Mouse (Mus musculus): ENCODE results near the gene Pfpl. TPM values are rescaled to one million over a fixed set of nuclear protein-coding genes. Genes with fewer than 3 reads are reported as not detected.

The Pfpl gene
- polyA plus RNA-seq, 1 experiment from 2014 or later, result not detected

DNA sequence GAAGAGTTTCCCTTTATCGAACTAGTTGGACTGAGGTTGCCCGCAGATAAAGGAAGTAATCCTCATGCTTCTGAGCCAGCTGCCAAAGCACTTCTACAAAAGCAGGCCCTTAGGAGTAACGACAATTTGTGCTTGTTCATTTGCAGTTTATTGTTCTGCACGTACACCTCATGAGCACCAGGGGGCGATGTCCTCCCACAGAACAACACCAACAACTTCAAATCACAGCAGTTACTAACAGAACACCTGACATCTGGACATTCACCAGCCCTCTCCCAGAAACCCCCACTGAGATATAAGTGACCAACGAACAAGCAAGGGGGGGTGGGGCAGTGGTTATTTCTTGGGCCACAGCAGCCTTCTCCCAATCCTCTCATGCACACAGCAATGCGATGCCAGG is 38.5 kb downstream of the Pfpl start:
- Histone ChIP-seq H3K36me3 (replicated peaks; ENCODE audit: control insufficient read depth, insufficient read depth, low read depth, low read length) (no peaks in the 10 kb centered on the region), H3K27ac (replicated peaks; ENCODE audit: low read depth, low read length) (no peak overlapping the region), H3K9me3 (replicated peaks; ENCODE audit: control insufficient read depth, low read length) (no peaks in the 10 kb centered on the region), H3K9ac (replicated peaks; ENCODE audit: low read length) (no peak overlapping the region), H3K4me2 (ENCODE audit: low read depth, low read length) (no peak overlapping the region), H3K27me3 (ENCODE audit: control insufficient read depth, insufficient read depth, low read length) (no peaks in the 10 kb centered on the region), H3K4me3 (ENCODE audit: low read depth, low read length) (no peak overlapping the region), H3K4me1 (ENCODE audit: control insufficient read depth, insufficient read depth, low read length) (no peaks in the 10 kb centered on the region)
- peak; percentile 53; the same call in 1 of the 2 replicates for ATAC-seq (replicated peaks; ENCODE audit: insufficient number of reproducible peaks, low FRiP score, low TSS enrichment, low read depth)
- DNase-seq (ENCODE audit: low spot score), result peak; percentile 55
- WGBS, result 37% methylated on average over 7 of the region's 7 CpGs

DNA sequence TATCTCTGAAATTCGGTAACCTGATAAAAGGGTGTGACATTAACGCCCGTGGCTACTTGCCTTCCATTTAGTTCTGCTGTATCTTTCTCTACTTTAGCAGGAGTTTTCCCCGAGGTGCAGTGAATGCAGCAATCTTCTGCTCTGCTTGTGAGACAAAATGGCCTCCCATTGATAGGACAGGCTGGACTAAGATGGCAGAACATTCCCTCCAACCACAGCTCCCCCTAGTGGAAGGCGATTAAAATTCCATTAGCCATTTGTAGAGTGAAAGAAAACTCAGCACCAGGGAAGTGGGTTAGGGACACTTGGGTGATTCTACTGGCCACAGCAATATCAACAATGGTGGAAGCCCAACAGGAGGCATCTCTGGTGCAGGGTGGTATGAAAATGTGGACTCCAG is 39.7 kb downstream of the Pfpl start:
- H3K4me2 ChIP-seq (ENCODE audit: low read depth, low read length), result no peak overlapping the region
- H3K9ac ChIP-seq (replicated peaks; ENCODE audit: low read length), result no peak overlapping the region
- ATAC-seq (replicated peaks; ENCODE audit: insufficient number of reproducible peaks, low FRiP score, low TSS enrichment, low read depth), result no peak
- no peaks in the 10 kb centered on the region for H3K36me3 ChIP-seq (replicated peaks; ENCODE audit: control insufficient read depth, insufficient read depth, low read depth, low read length)
- WGBS, result 85% methylated on average over 5 of the region's 5 CpGs
- no peaks in the 10 kb centered on the region for H3K27me3 ChIP-seq (ENCODE audit: control insufficient read depth, insufficient read depth, low read length)
- H3K9me3 ChIP-seq (replicated peaks; ENCODE audit: control insufficient read depth, low read length), result no peaks in the 10 kb centered on the region
- no peaks in the 10 kb centered on the region for H3K4me1 ChIP-seq (ENCODE audit: control insufficient read depth, insufficient read depth, low read length)
- peak; percentile 46 for DNase-seq (ENCODE audit: low spot score)
- no peak overlapping the region for H3K27ac ChIP-seq (replicated peaks; ENCODE audit: low read depth, low read length)
- no peak overlapping the region for H3K4me3 ChIP-seq (ENCODE audit: low read depth, low read length)

DNA sequence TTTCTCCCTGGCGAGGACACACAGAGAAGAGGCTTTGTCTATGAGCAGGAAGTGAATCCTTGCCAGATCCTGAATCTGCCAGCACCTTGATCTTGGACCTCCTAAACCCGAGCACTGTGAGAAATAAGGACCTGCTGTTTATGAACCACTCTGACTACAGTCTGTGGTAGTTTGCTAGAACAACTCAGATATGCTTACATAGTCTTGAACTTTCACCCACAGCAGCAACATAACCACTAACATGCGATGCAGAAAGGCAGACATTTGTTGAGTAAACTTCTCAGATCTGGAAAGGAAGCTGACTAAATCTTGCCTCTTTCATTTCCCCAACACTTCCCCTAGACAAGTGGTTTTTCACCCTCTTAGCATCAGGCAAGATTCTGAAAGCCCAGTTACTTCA is 44.2 kb downstream of the Pfpl start:
- Histone ChIP-seq H3K4me2 (ENCODE audit: low read depth, low read length) (no peak overlapping the region), H3K27ac (replicated peaks; ENCODE audit: low read depth, low read length) (no peak overlapping the region), H3K9me3 (replicated peaks; ENCODE audit: control insufficient read depth, low read length) (no peaks in the 10 kb centered on the region), H3K27me3 (ENCODE audit: control insufficient read depth, insufficient read depth, low read length) (no peaks in the 10 kb centered on the region), H3K9ac (replicated peaks; ENCODE audit: low read length) (no peak overlapping the region), H3K4me1 (ENCODE audit: control insufficient read depth, insufficient read depth, low read length) (no peaks in the 10 kb centered on the region), H3K36me3 (replicated peaks; ENCODE audit: control insufficient read depth, insufficient read depth, low read depth, low read length) (no peaks in the 10 kb centered on the region), H3K4me3 (ENCODE audit: low read depth, low read length) (no peak overlapping the region)
- ATAC-seq (replicated peaks; ENCODE audit: insufficient number of reproducible peaks, low FRiP score, low TSS enrichment, low read depth), result no peak
- WGBS, result 63% methylated on average over 3 of the region's 3 CpGs
- no peak for DNase-seq (ENCODE audit: low spot score)

DNA sequence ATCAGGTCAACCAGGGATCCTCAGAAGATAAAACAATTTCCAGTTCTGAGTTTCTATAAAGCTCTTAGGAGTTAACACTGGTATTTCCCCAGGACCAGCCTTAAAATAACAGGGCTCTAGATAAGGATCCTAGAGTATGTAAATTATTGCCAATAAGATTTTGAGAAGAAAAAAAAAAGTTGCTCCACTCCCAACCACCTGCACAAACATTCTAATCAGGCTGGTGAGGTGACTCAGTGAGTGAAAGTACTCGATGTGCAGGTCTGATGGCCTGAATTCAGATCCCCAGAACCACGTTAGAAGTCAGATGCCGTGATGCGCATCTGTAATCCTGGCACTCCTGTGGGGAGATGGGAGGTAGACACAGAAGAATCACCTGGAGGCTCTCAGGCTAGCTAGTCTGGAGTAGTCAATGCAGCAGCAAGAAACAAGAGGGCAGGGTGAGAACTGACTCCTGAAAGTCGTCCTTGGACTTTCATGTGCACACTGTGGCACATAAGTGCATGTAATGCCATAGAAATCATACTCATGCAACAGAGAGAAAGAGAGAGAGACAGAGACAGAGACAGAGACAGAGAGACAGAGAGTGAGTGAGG is 44.8 kb downstream of the Pfpl start:
- Histone ChIP-seq H3K36me3 (replicated peaks; ENCODE audit: control insufficient read depth, insufficient read depth, low read depth, low read length) (no peaks in the 10 kb centered on the region), H3K27ac (replicated peaks; ENCODE audit: low read depth, low read length) (no peak overlapping the region), H3K9me3 (replicated peaks; ENCODE audit: control insufficient read depth, low read length) (no peaks in the 10 kb centered on the region), H3K27me3 (ENCODE audit: control insufficient read depth, insufficient read depth, low read length) (no peaks in the 10 kb centered on the region), H3K9ac (replicated peaks; ENCODE audit: low read length) (no peak overlapping the region), H3K4me2 (ENCODE audit: low read depth, low read length) (no peak overlapping the region), H3K4me3 (ENCODE audit: low read depth, low read length) (no peak overlapping the region), H3K4me1 (ENCODE audit: control insufficient read depth, insufficient read depth, low read length) (no peaks in the 10 kb centered on the region)
- DNase-seq (ENCODE audit: low spot score) (no peak), ATAC-seq (replicated peaks; ENCODE audit: insufficient number of reproducible peaks, low FRiP score, low TSS enrichment, low read depth) (no peak)
- 79% methylated on average over 5 of the region's 5 CpGs for WGBS

DNA sequence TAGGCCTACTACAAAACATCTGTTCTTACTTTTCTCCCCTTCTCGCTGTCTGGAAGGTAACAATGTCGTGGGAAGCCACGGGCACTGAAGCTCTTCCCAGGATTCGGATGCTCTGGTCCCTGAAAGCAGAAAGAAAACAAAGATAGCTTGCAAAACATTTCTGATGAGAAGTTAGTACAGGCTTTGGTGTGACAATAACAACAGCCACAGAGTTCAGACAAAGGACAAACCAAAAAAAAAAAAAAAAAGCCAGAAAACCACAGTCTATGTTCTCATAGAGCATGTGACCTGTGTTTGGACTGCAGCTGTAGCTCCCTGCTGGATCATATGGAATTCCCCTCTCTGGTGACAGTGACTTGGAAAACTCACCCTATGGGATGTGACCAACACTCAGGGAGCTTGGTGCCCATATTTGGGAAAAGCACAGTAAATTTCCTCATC is 45.5 kb downstream of the Pfpl start:
- H3K9ac ChIP-seq (replicated peaks; ENCODE audit: low read length), result no peak overlapping the region
- no peak overlapping the region for H3K4me3 ChIP-seq (ENCODE audit: low read depth, low read length)
- H3K27ac ChIP-seq (replicated peaks; ENCODE audit: low read depth, low read length), result no peak overlapping the region
- H3K27me3 ChIP-seq (ENCODE audit: control insufficient read depth, insufficient read depth, low read length), result no peaks in the 10 kb centered on the region
- no peaks in the 10 kb centered on the region for H3K9me3 ChIP-seq (replicated peaks; ENCODE audit: control insufficient read depth, low read length)
- ATAC-seq (replicated peaks; ENCODE audit: insufficient number of reproducible peaks, low FRiP score, low TSS enrichment, low read depth) (no peak; the same call in 1 of the 2 replicates), DNase-seq (ENCODE audit: low spot score) (no peak)
- H3K36me3 ChIP-seq (replicated peaks; ENCODE audit: control insufficient read depth, insufficient read depth, low read depth, low read length), result no peaks in the 10 kb centered on the region
- no peaks in the 10 kb centered on the region for H3K4me1 ChIP-seq (ENCODE audit: control insufficient read depth, insufficient read depth, low read length)
- no peak overlapping the region for H3K4me2 ChIP-seq (ENCODE audit: low read depth, low read length)
- 48% methylated on average over 4 of the region's 4 CpGs for WGBS

DNA sequence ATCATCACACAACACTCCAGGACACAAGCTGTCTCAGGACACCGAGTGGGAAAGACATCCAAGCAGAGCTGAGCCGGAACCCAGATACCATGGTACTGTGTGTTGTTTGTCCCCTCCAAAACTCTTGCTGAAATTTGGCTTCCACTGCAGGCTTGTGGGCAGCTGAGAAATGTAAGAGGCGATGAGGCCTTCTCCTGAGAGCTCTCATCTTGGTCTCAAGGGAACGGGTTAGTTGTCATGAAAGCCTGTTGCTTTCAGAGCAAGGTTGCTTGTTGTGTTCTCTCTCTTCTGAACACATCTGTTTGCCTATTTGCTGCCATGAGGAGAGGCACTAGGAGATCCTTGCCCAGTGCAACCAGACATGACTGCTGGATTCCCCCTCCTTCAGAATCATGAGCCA is 46.2 kb downstream of the Pfpl start:
- DNase-seq (ENCODE audit: low spot score), result no peak
- Histone ChIP-seq H3K27ac (replicated peaks; ENCODE audit: low read depth, low read length) (no peak overlapping the region), H3K9me3 (replicated peaks; ENCODE audit: control insufficient read depth, low read length) (no peaks in the 10 kb centered on the region), H3K4me2 (ENCODE audit: low read depth, low read length) (no peak overlapping the region), H3K4me1 (ENCODE audit: control insufficient read depth, insufficient read depth, low read length) (no peaks in the 10 kb centered on the region), H3K36me3 (replicated peaks; ENCODE audit: control insufficient read depth, insufficient read depth, low read depth, low read length) (no peaks in the 10 kb centered on the region), H3K9ac (replicated peaks; ENCODE audit: low read length) (no peak overlapping the region), H3K27me3 (ENCODE audit: control insufficient read depth, insufficient read depth, low read length) (no peaks in the 10 kb centered on the region), H3K4me3 (ENCODE audit: low read depth, low read length) (no peak overlapping the region)
- 90% methylated on average over 4 of the region's 4 CpGs for WGBS
- no peak for ATAC-seq (replicated peaks; ENCODE audit: insufficient number of reproducible peaks, low FRiP score, low TSS enrichment, low read depth)

DNA sequence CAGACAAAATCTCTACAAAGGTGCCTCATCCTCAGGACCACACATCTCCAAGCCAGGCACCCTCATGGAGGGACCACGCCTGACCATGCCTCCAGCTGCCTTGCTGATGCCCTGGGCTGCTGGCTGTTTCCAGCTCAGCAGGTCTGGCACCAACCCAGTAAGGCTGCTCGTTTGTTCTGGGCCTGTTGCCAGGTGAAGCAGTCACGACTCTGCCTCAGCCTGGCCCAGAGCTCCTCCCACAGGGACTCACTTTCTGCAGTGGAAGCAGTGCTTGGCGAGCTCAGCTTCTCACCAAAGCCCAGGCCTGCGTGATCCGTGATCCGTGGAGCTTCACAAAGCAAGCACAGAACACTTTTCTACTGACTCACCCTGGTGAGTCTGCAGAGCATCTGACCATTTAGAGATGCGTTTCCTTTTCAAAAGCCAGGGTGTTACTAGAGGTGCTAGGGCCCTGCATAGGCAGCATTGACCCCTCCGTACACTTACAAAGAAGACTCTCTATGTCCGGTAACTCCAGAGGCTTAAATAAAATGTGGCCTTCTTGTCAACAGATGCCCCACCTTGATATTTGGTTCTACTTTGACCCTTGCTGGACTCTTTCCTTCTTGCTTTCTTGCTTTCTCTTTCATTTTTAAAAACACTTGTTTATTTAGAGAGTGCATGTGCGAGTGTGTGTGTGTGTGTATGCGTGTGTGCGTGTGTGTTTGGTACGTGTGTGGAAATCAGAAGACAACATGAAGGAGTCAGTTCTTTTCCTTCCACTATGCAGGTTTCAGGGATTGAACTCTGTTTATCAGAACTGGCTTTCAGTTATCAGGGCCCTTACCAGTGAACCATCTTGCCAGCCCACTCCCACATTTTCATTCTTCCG is 47.9 kb downstream of the Pfpl start:
- ATAC-seq (replicated peaks; ENCODE audit: insufficient number of reproducible peaks, low FRiP score, low TSS enrichment, low read depth) (no peak), DNase-seq (ENCODE audit: low spot score) (no peak)
- H3K36me3 ChIP-seq (replicated peaks; ENCODE audit: control insufficient read depth, insufficient read depth, low read depth, low read length), result no peaks in the 10 kb centered on the region
- no peak overlapping the region for H3K4me3 ChIP-seq (ENCODE audit: low read depth, low read length)
- H3K4me1 ChIP-seq (ENCODE audit: control insufficient read depth, insufficient read depth, low read length), result no peaks in the 10 kb centered on the region
- no peak overlapping the region for H3K9ac ChIP-seq (replicated peaks; ENCODE audit: low read length)
- no peaks in the 10 kb centered on the region for H3K27me3 ChIP-seq (ENCODE audit: control insufficient read depth, insufficient read depth, low read length)
- no peak overlapping the region for H3K4me2 ChIP-seq (ENCODE audit: low read depth, low read length)
- H3K9me3 ChIP-seq (replicated peaks; ENCODE audit: control insufficient read depth, low read length), result no peaks in the 10 kb centered on the region
- no peak overlapping the region for H3K27ac ChIP-seq (replicated peaks; ENCODE audit: low read depth, low read length)
- 78% methylated on average over 15 of the region's 15 CpGs for WGBS

DNA sequence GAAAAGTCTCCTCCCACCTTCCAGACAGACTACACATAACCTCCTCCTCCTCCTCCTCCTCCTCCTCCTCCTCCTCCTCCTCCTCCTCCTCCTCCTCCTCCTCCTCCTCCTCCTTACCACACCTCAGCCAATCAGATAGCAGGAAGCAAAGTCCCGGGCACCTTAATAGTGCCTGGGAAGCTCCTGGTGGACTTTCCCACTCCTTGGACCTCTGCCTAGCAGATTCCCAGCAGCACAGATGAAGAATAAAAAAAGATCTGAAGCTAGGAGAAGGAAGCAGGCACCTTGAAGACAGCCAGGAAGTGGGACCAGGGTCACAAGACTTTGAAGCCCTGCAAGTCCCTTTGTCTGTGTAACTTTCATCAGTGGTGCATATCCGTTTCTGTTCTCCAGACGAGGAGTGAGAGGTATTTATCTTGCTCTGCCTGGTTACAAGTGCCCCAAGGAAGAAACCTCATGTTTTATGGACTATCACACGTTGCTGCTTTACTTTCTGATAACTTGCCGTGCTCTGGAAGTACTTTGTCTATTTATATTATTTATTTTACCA is 49.1 kb downstream of the Pfpl start:
- ATAC-seq (replicated peaks; ENCODE audit: insufficient number of reproducible peaks, low FRiP score, low TSS enrichment, low read depth), result no peak
- no peaks in the 10 kb centered on the region for H3K4me1 ChIP-seq (ENCODE audit: control insufficient read depth, insufficient read depth, low read length)
- no peak for DNase-seq (ENCODE audit: low spot score)
- H3K27me3 ChIP-seq (ENCODE audit: control insufficient read depth, insufficient read depth, low read length), result no peaks in the 10 kb centered on the region
- H3K4me3 ChIP-seq (ENCODE audit: low read depth, low read length), result no peak overlapping the region
- no peaks in the 10 kb centered on the region for H3K36me3 ChIP-seq (replicated peaks; ENCODE audit: control insufficient read depth, insufficient read depth, low read depth, low read length)
- WGBS, result 64% methylated on average over 5 of the region's 5 CpGs
- H3K9me3 ChIP-seq (replicated peaks; ENCODE audit: control insufficient read depth, low read length), result no peaks in the 10 kb centered on the region
- no peak overlapping the region for H3K27ac ChIP-seq (replicated peaks; ENCODE audit: low read depth, low read length)
- H3K4me2 ChIP-seq (ENCODE audit: low read depth, low read length), result no peak overlapping the region
- H3K9ac ChIP-seq (replicated peaks; ENCODE audit: low read length), result no peak overlapping the region

Data from embryonic facial prominence, embryonic 11.5 days (tissue).